Mouse (Mus musculus): ENCODE results near the gene Myo1c. TPM values are rescaled to one million over a fixed set of nuclear protein-coding genes. Genes with fewer than 3 reads are reported as not detected.

Gene Myo1c
- 83.0 and 85.9 TPM in 2 replicates for polyA plus RNA-seq (2015; fragmentation: Nextera tagmentation; extraction: Ambion mirVana)

DNA sequence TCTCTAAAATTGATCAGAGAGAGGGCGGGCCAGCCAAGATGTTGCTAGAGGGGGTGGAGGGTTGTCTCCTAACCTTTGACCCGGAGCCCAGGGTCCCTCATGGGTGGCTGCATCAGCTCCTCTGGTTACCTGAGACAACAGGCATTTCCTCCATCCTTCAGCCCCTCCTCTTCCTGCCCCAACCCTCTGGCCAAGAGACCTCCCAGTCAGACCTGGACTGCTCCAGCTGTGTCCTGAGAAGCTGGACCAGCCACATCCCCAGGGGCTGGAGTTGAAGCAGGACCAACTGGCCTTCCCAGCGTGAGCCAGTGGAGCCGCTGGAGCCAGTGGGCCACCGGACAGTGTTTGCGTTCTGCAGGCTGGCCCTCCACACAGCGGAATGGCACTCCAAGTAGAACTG, at the start of gene Myo1c:
Gene Myo1c (plus strand): TSS at position 194 of the 400 bp plus-strand sequence.
- Histone ChIP-seq H3K36me3 (ENCODE audit: insufficient read depth, low read length) (no peaks in the 10 kb centered on the region), H3K27me3 (ENCODE audit: insufficient read depth, low read length) (no peaks in the 10 kb centered on the region), H3K4me3 (ENCODE audit: low read length) (peak within 1 kb of the TSS; percentile 74), H3K4me2 (replicated peaks; ENCODE audit: low read depth, low read length) (peak within 1 kb of the TSS; percentile 92), H3K9me3 (ENCODE audit: low read length) (no peaks in the 10 kb centered on the region), H3K27ac (ENCODE audit: low read length) (peak within 1 kb of the TSS; percentile 98), H3K9ac (replicated peaks; ENCODE audit: low read length) (peak within 1 kb of the TSS; percentile 88), H3K4me1 (ENCODE audit: insufficient read depth, low read length) (peaks cover 47% of the 10 kb centered on the region)
- WGBS, result 57% methylated on average over 7 of the region's 7 CpGs
- no peak for ATAC-seq (ENCODE audit: low FRiP score, low TSS enrichment)

DNA sequence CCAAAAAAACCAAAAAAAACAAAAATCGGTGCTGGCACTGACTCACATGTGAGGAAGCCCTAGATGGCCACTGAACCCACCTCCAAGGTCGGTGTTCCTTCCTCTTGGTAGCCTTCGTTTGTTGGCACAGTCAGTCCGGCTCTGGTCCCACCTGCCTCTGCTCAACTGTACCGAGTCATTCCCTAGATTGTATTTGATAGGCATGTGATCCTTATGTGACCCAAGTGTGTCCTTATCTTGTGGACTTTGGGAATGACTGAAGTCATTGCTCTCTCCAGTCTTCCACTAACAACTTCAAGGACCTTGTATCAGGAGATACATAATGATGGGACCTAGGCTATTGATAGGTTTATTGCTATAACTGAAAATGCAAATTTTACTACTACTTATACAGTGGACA, 45.5 kb upstream of the Myo1c start:
- Histone ChIP-seq H3K27ac (ENCODE audit: low read length) (no peak overlapping the region), H3K9ac (replicated peaks; ENCODE audit: low read length) (no peak overlapping the region), H3K4me3 (ENCODE audit: low read length) (no peak overlapping the region), H3K36me3 (ENCODE audit: insufficient read depth, low read length) (peaks cover 46% of the 10 kb centered on the region), H3K4me1 (ENCODE audit: insufficient read depth, low read length) (peaks cover 15% of the 10 kb centered on the region), H3K4me2 (replicated peaks; ENCODE audit: low read depth, low read length) (no peak overlapping the region), H3K9me3 (ENCODE audit: low read length) (no peaks in the 10 kb centered on the region), H3K27me3 (ENCODE audit: insufficient read depth, low read length) (no peaks in the 10 kb centered on the region)
- 89% methylated on average over 5 of the region's 5 CpGs for WGBS
- ATAC-seq (ENCODE audit: low FRiP score, low TSS enrichment), result no peak

DNA sequence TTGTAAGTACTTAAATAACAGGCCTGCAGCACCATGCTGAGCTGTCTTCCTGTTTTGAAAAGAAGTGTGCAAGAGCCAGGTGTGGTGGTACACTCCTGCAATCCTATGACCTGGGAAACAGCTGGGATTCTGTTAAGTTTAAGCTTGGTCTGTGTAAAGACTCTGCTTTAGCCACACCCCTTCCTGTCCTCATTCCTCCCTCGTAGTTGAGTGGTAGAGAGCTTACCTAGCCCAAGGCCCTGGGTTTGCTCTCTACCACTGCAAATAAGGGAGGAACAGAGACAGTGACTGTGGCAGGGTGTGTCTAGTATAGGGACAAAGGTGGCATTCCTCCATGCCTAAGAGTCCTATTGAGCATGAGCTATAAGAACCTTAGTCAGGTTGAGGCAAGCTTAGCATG, 45.0 kb upstream of the Myo1c start:
- H3K4me1 ChIP-seq (ENCODE audit: insufficient read depth, low read length), result peaks cover 15% of the 10 kb centered on the region
- no peak overlapping the region for H3K4me3 ChIP-seq (ENCODE audit: low read length)
- H3K27ac ChIP-seq (ENCODE audit: low read length), result no peak overlapping the region
- no peak overlapping the region for H3K4me2 ChIP-seq (replicated peaks; ENCODE audit: low read depth, low read length)
- H3K27me3 ChIP-seq (ENCODE audit: insufficient read depth, low read length), result no peaks in the 10 kb centered on the region
- H3K9ac ChIP-seq (replicated peaks; ENCODE audit: low read length), result no peak overlapping the region
- H3K36me3 ChIP-seq (ENCODE audit: insufficient read depth, low read length), result peaks cover 46% of the 10 kb centered on the region
- no peak for ATAC-seq (ENCODE audit: low FRiP score, low TSS enrichment)
- H3K9me3 ChIP-seq (ENCODE audit: low read length), result no peaks in the 10 kb centered on the region
- WGBS, result 50% methylated on average over 1 of the region's 1 CpGs

DNA sequence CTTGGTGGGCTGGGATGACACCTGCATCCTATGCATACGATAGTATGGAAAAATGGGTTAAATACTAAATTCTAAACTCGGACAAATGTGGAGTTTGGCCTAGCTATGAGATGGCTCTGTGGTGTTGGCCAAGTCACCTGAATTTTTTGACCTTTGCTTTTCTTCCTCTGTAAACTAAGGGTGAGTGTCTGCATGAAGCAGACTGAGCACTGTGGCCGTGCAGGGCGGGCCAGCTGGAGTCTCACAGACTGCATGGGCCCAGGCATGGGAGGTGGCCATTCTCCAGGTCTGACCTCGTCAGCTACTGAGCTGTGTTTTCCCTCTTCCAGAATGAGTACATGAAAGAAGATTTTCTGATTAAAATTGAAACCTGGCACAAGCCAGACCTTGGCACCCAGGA, 41.5 kb upstream of the Myo1c start:
- Histone ChIP-seq H3K27ac (ENCODE audit: low read length) (no peak overlapping the region), H3K4me1 (ENCODE audit: insufficient read depth, low read length) (peaks cover 15% of the 10 kb centered on the region), H3K27me3 (ENCODE audit: insufficient read depth, low read length) (no peaks in the 10 kb centered on the region), H3K9me3 (ENCODE audit: low read length) (no peaks in the 10 kb centered on the region), H3K9ac (replicated peaks; ENCODE audit: low read length) (no peak overlapping the region), H3K4me2 (replicated peaks; ENCODE audit: low read depth, low read length) (no peak overlapping the region), H3K4me3 (ENCODE audit: low read length) (no peak overlapping the region), H3K36me3 (ENCODE audit: insufficient read depth, low read length) (peaks cover 37% of the 10 kb centered on the region)
- WGBS, result 93% methylated on average over 5 of the region's 5 CpGs
- no peak for ATAC-seq (ENCODE audit: low FRiP score, low TSS enrichment)

DNA sequence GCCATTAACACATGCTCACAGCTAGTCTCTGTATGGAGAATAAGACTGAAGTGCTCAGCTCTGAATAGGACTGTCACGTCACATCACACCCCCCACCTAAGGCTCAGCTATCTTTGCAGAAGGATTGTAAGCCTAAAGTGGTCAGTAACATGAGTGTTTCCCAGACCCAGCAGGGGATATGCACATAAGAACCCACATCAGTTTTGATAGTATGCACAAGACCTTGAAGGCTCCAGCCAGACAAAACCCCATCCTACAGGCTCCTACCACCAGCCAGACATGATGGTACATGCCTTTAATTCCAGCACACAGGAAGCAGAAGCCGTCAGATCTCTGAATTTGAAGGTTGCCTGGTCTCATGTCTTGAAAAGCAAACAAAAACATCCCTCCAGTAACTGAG, 40.3 kb upstream of the Myo1c start:
- H3K36me3 ChIP-seq (ENCODE audit: insufficient read depth, low read length), result peaks cover 45% of the 10 kb centered on the region
- ATAC-seq (ENCODE audit: low FRiP score, low TSS enrichment), result no peak
- H3K4me2 ChIP-seq (replicated peaks; ENCODE audit: low read depth, low read length), result no peak overlapping the region
- no peaks in the 10 kb centered on the region for H3K9me3 ChIP-seq (ENCODE audit: low read length)
- no peak overlapping the region for H3K4me3 ChIP-seq (ENCODE audit: low read length)
- no peaks in the 10 kb centered on the region for H3K27me3 ChIP-seq (ENCODE audit: insufficient read depth, low read length)
- no peak overlapping the region for H3K27ac ChIP-seq (ENCODE audit: low read length)
- H3K9ac ChIP-seq (replicated peaks; ENCODE audit: low read length), result no peak overlapping the region
- WGBS, result 86% methylated on average over 2 of the region's 2 CpGs
- peaks cover 15% of the 10 kb centered on the region for H3K4me1 ChIP-seq (ENCODE audit: insufficient read depth, low read length)

DNA sequence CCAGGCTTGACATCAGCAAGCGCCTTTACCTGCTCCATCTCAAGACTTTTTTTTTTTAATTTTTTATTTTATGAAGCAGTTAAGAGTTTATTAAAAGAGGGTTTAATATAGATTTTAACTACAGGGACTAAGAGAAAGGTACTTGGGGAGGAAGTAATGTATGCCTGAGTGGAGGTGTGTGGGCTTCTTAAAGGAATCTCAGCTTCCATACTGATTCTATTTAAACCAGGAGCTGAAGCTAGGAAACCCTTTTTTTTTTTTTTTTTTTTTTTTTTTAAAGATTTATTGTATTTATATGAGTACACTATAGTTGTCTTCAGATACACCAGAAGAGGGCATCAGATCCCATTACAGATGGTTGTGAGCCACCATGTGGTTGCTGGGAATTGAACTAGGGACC, 35.5 kb upstream of the Myo1c start:
- Histone ChIP-seq H3K27ac (ENCODE audit: low read length) (no peak overlapping the region), H3K9ac (replicated peaks; ENCODE audit: low read length) (no peak overlapping the region), H3K36me3 (ENCODE audit: insufficient read depth, low read length) (peaks cover 63% of the 10 kb centered on the region), H3K4me1 (ENCODE audit: insufficient read depth, low read length) (no peaks in the 10 kb centered on the region), H3K4me3 (ENCODE audit: low read length) (no peak overlapping the region), H3K4me2 (replicated peaks; ENCODE audit: low read depth, low read length) (no peak overlapping the region), H3K27me3 (ENCODE audit: insufficient read depth, low read length) (no peaks in the 10 kb centered on the region), H3K9me3 (ENCODE audit: low read length) (no peaks in the 10 kb centered on the region)
- no peak for ATAC-seq (ENCODE audit: low FRiP score, low TSS enrichment)
- WGBS, result 100% methylated on average over 1 of the region's 1 CpGs

DNA sequence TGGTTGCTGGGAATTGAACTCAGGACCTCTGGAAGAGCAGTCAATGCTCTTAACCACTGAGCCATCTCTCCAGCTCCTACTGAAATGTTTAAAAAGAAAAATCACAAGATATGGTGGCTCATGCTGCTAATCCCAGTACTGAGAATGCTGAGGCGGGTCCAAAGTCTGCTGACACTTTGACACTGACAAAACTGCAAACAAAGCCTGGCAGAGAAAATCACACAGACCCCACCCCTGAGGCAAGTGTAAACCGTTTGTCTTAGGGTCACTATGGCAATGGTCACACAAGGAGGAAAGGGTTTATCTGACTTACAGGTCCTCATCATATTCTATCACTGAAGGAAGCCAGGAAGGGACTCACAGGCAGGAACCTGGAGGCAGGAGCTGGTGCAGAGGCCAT, 34.7 kb upstream of the Myo1c start:
- no peak overlapping the region for H3K4me2 ChIP-seq (replicated peaks; ENCODE audit: low read depth, low read length)
- no peaks in the 10 kb centered on the region for H3K9me3 ChIP-seq (ENCODE audit: low read length)
- no peak overlapping the region for H3K4me3 ChIP-seq (ENCODE audit: low read length)
- ATAC-seq (ENCODE audit: low FRiP score, low TSS enrichment), result no peak
- H3K36me3 ChIP-seq (ENCODE audit: insufficient read depth, low read length), result peaks cover 64% of the 10 kb centered on the region
- WGBS, result 91% methylated on average over 2 of the region's 2 CpGs
- H3K27ac ChIP-seq (ENCODE audit: low read length), result no peak overlapping the region
- H3K27me3 ChIP-seq (ENCODE audit: insufficient read depth, low read length), result no peaks in the 10 kb centered on the region
- no peak overlapping the region for H3K9ac ChIP-seq (replicated peaks; ENCODE audit: low read length)
- no peaks in the 10 kb centered on the region for H3K4me1 ChIP-seq (ENCODE audit: insufficient read depth, low read length)

DNA sequence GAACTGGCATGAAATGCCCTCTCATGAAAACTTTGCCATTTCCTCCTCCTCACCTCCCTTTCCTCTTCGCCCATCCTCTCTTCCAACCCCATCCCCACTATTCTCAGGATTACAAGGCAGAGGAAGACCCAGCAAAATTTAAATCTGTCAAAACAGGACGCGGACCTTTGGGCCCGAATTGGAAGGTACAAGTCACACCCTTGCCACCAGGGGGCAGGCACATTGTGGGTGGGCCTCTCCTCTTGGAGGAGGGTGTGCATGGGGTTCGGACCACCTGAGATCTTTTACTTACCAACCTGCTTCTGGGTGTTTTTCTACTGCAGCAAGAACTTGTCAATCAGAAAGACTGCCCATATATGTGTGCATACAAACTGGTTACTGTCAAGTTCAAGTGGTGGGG, 31.2 kb upstream of the Myo1c start:
- Histone ChIP-seq H3K4me1 (ENCODE audit: insufficient read depth, low read length) (peaks cover 6% of the 10 kb centered on the region), H3K36me3 (ENCODE audit: insufficient read depth, low read length) (peaks cover 46% of the 10 kb centered on the region), H3K4me2 (replicated peaks; ENCODE audit: low read depth, low read length) (no peak overlapping the region), H3K9ac (replicated peaks; ENCODE audit: low read length) (no peak overlapping the region), H3K4me3 (ENCODE audit: low read length) (no peak overlapping the region), H3K27me3 (ENCODE audit: insufficient read depth, low read length) (no peaks in the 10 kb centered on the region), H3K27ac (ENCODE audit: low read length) (no peak overlapping the region), H3K9me3 (ENCODE audit: low read length) (no peaks in the 10 kb centered on the region)
- 78% methylated on average over 5 of the region's 5 CpGs for WGBS
- ATAC-seq (ENCODE audit: low FRiP score, low TSS enrichment), result no peak

DNA sequence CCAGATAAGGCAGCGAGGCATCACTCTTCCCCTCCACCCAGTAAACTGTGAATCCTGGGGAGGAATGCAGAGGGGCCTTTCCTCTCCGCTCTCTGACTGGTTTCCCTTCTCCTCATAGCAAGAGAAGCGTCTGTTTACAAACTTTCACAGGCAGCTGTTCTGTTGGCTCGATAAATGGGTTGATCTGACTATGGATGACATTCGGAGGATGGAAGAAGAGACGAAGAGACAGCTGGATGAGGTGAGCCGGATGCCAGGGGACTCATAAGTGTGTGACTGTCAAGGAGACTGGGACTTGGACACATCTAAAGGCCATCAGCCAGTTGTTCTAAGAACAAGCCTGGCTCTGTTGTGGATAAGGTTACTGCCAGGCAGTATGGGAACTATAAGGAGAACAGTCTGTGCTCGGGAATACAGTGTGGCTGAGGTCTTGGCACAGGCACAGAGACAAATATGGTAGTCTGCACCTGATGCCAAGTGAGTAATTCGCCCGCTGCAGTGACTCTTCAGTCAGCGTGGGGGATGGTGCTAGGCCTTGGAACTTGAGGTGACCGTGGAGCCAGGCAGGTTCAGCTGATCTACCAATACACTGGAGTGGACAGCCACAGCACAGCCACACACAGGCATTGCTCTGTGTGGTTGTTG, 30.0 kb upstream of the Myo1c start:
- no peaks in the 10 kb centered on the region for H3K9me3 ChIP-seq (ENCODE audit: low read length)
- no peak overlapping the region for H3K4me3 ChIP-seq (ENCODE audit: low read length)
- peaks cover 11% of the 10 kb centered on the region for H3K4me1 ChIP-seq (ENCODE audit: insufficient read depth, low read length)
- no peak overlapping the region for H3K9ac ChIP-seq (replicated peaks; ENCODE audit: low read length)
- WGBS, result 89% methylated on average over 12 of the region's 12 CpGs
- no peak for ATAC-seq (ENCODE audit: low FRiP score, low TSS enrichment)
- H3K4me2 ChIP-seq (replicated peaks; ENCODE audit: low read depth, low read length), result no peak overlapping the region
- H3K27ac ChIP-seq (ENCODE audit: low read length), result no peak overlapping the region
- peaks cover 39% of the 10 kb centered on the region for H3K36me3 ChIP-seq (ENCODE audit: insufficient read depth, low read length)
- H3K27me3 ChIP-seq (ENCODE audit: insufficient read depth, low read length), result no peaks in the 10 kb centered on the region

DNA sequence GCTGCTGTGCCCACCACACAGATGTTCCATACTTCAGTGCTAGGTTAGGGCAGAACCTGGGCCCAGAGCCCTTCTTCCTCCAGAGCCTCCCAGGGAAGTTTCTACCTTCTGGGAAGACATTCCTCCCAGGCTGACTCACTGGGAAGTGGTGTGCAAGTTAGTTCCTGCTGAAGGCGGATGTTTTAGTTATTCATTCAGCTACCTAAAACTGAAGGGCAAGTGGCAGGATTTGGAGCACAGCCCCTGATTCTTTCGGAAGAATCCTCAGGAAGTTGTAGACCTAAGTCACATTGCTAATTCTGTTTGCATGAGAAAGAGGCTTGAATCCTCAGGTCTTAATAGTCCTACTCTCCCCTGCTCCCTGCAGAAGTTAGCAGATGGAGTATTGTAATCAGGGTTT, 28.9 kb upstream of the Myo1c start:
- no peak overlapping the region for H3K4me3 ChIP-seq (ENCODE audit: low read length)
- WGBS, result 76% methylated on average over 2 of the region's 2 CpGs
- peaks cover 11% of the 10 kb centered on the region for H3K4me1 ChIP-seq (ENCODE audit: insufficient read depth, low read length)
- no peak overlapping the region for H3K9ac ChIP-seq (replicated peaks; ENCODE audit: low read length)
- H3K36me3 ChIP-seq (ENCODE audit: insufficient read depth, low read length), result peaks cover 39% of the 10 kb centered on the region
- H3K27me3 ChIP-seq (ENCODE audit: insufficient read depth, low read length), result no peaks in the 10 kb centered on the region
- peak overlapping the region; percentile 13 for H3K27ac ChIP-seq (ENCODE audit: low read length)
- no peaks in the 10 kb centered on the region for H3K9me3 ChIP-seq (ENCODE audit: low read length)
- no peak for ATAC-seq (ENCODE audit: low FRiP score, low TSS enrichment)
- H3K4me2 ChIP-seq (replicated peaks; ENCODE audit: low read depth, low read length), result no peak overlapping the region

Measured in kidney, embryonic 16.5 days (tissue).